Mouse (Mus musculus) heart, embryonic 15.5 days (tissue): ENCODE data around the gene Ppp1r9a. TPM values are rescaled to one million over a fixed set of nuclear protein-coding genes. Genes with fewer than 3 reads are reported as not detected.
"Not testable (repeated sequence)": the region's sequence is repeated elsewhere in the genome, so short reads cannot be mapped to it uniquely, and the experiment has no call there.

Experiments
- ATAC-seq: fragments of 200-750 bp; cut with Nextera tagmentation; replicated peaks from 2 replicates; pipeline ENCODE4 v1.8.0; 2017; ENCODE audit warnings: low read depth, moderate TSS enrichment; ENCODE audit not compliant: insufficient number of reproducible peaks, insufficient read depth, low FRiP score
- H3K27ac ChIP-seq: fragments of 300-500 bp; sonication (generic); 2 replicates; pipeline ENCODE4 v1.5.1; 2015; ENCODE audit warnings: mild to moderate bottlenecking, inconsistent platforms
- H3K27me3 ChIP-seq: fragments of 300-500 bp; sonication (generic); 2 replicates; pipeline ENCODE4 v1.6.1; 2015; ENCODE audit warnings: inconsistent platforms
- H3K36me3 ChIP-seq: fragments of 300-500 bp; sonication (generic); 2 replicates; pipeline ENCODE4 v1.6.1; 2015; ENCODE audit warnings: mild to moderate bottlenecking, inconsistent platforms
- H3K4me1 ChIP-seq: fragments of 300-500 bp; sonication (generic); replicated peaks from 2 replicates; pipeline ENCODE4 v1.6.1; 2015; ENCODE audit warnings: inconsistent platforms
- H3K4me2 ChIP-seq: fragments of 300-500 bp; sonication (generic); 2 replicates; pipeline ENCODE4 v1.6.1; 2015; ENCODE audit warnings: inconsistent platforms, mild to moderate bottlenecking, moderate library complexity
- H3K4me3 ChIP-seq: fragments of 300-500 bp; sonication (generic); 2 replicates; pipeline ENCODE4 v1.5.1; 2015; ENCODE audit warnings: mild to moderate bottlenecking, inconsistent platforms
- H3K9ac ChIP-seq: fragments of 300-500 bp; sonication (generic); 2 replicates; pipeline ENCODE4 v1.6.1; 2015; ENCODE audit warnings: mild to moderate bottlenecking, inconsistent platforms
- H3K9me3 ChIP-seq: fragments of 300-500 bp; sonication (generic); replicated peaks from 2 replicates; pipeline ENCODE4 v1.6.1; 2016; ENCODE audit warnings: inconsistent platforms
- WGBS: fragments of 180-500 bp; shearing (Covaris S2); methylation state at CpG from one replicate; pipeline ENCODE4 v1.1.7; 2015; ENCODE audit warnings: mixed read lengths; 5-methylcytosine and 5-hydroxymethylcytosine counted together
- polyA plus RNA-seq: library from polyadenylated mRNA; unstranded; fragments of >200 nt; fragmentation: Nextera tagmentation; extraction: Ambion mirVana; gene quantifications from 2 replicates; pipeline ENCODE4 v1.2.1, GENCODE M21; 2015

Gene Ppp1r9a
- polyA plus RNA-seq, 1 experiment from 2014 or later, result 13.5 TPM

DNA sequence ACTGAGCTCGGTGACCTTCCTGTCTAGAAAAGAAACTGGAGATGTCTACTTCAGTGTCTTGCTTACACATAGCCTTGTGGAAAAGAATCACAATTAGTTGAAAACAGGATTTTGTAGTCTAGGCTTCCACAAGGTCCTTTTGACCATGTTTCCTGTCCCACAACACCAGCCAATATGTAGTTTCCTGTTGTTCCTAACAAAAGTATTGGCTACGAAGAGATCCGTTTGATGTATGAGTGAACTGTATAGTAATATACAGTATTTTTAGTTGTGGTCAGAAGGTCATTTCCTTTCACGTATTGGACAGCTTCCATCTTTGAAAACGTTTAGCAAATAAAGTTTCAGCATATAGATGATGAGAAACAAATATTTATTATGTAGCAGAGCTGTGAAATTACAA, 15.8 kb downstream of the Ppp1r9a start:
- Histone ChIP-seq H3K9me3 (no peaks in the 10 kb centered on the region), H3K9ac (no peak overlapping the region), H3K27ac (no peak overlapping the region), H3K27me3 (no peaks in the 10 kb centered on the region), H3K36me3 (no peaks in the 10 kb centered on the region; the same call in 1 of the 2 replicates), H3K4me3 (no peak overlapping the region), H3K4me2 (no peak overlapping the region), H3K4me1 (no peaks in the 10 kb centered on the region)
- ATAC-seq, result no peak
- 74% methylated on average over 5 of the region's 5 CpGs for WGBS

DNA sequence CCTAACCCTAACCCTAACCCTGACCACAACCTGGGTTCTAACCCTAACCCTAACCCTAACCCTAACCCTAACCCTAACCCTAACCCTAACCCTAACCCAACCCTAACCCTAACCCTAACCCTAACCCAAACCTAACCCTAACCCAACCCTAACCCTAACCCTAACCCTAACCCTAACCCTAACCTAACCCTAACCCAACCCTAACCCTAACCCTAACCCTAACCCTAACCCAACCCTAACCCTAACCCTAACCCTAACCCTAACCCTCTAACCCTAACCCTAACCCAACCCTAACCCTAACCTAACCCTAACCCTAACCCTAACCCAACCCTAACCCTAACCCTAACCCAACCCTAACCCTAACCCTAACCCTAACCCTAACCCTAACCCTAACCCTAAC, 21.1 kb downstream of the Ppp1r9a start:
- H3K27ac ChIP-seq, H3K36me3 ChIP-seq, H3K4me3 ChIP-seq, H3K4me1 ChIP-seq, H3K27me3 ChIP-seq, H3K9me3 ChIP-seq, H3K9ac ChIP-seq, H3K4me2 ChIP-seq: not testable (repeated sequence)
- ATAC-seq, result peak; percentile 50; the same call in 1 of the 2 replicates

DNA sequence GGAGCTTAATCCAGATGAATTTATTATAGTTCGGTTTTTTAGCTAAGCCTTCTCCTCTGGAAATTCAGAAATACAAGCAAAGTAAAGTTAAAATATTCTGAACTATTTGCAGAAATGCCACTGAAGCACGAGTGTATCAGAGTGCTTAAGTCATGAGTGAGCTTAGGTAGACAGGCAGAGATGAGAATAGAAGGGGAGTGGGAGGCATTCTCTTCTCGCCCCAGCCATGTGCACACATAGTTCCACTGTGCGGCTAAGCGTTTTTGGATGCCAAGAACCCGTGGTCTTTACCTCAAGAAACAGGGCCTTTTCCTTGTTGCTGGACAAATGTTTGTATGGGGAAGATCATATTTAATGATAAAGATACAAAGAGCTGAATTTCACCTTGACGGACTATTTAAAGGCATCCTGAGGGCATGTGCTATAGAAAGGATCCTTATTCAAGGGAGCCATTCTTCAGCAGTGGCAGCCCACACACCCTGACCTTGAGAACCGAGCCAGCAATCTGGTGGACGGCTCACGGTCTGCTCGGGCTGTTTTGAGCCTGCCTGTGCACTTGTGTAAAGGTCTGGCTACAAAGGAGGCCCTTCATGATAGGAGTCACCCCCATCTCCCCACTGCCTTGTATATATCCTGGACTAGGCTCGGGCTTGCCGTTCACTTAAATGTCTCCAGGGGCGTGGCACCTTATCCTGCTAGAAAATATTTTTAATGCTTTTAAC, 23.4 kb downstream of the Ppp1r9a start:
- Histone ChIP-seq H3K4me1 (0 out of 2 replicates have a peak, but pooled peaks cover 5% of the 10 kb centered on the region), H3K9ac (no peak overlapping the region), H3K27me3 (no peaks in the 10 kb centered on the region), H3K36me3 (no peaks in the 10 kb centered on the region), H3K27ac (no peak overlapping the region), H3K9me3 (no peaks in the 10 kb centered on the region), H3K4me3 (no peak overlapping the region), H3K4me2 (no peak overlapping the region)
- 53% methylated on average over 14 of the region's 14 CpGs for WGBS
- no peak for ATAC-seq

DNA sequence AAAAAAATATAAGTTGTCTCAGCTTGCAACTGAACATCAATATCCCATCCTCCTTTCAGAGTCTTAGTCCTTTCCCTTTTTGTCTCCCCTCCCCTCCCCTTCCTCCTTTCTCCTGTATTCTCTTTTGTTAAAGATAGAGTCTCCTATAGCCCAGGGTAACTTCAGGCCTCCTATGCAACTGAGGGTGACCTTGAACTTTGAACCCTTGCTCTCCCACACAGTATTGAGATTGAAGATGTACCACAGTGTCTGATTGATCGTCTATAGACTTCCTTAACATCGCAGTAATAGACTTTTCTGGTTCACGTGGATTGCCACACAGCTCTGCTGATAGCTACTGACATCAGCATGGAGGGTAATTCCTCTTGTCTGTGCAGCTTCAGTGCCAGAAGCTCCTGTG, 27.6 kb downstream of the Ppp1r9a start:
- Histone ChIP-seq H3K9me3 (no peaks in the 10 kb centered on the region), H3K4me3 (no peak overlapping the region), H3K9ac (no peak overlapping the region), H3K4me1 (0 out of 2 replicates have a peak, but pooled peaks cover 5% of the 10 kb centered on the region), H3K4me2 (no peak overlapping the region), H3K36me3 (no peaks in the 10 kb centered on the region), H3K27ac (no peak overlapping the region), H3K27me3 (no peaks in the 10 kb centered on the region)
- ATAC-seq, result no peak
- WGBS, result 78% methylated on average over 3 of the region's 3 CpGs

DNA sequence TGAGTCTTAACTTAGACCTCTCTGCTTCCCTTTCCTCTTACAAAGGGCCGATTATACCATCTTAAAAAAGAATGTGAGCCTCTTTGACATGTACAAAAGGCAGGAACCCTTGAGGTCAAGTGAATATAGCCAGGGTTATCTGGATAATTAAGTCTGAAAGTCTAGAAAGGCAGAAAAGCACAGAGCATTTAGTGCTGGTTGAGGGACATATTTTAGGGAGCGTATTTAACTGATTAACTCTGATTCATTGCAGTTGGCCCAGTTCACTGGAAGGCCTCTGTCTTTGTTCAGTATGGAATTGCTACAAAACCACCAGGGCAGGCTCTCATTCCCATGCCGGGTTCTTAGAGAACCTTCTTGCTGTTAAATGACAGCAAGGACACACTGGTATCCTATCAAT, 36.2 kb downstream of the Ppp1r9a start:
- H3K4me3 ChIP-seq, result no peak overlapping the region
- H3K27me3 ChIP-seq, result no peaks in the 10 kb centered on the region
- H3K9ac ChIP-seq, result no peak overlapping the region
- H3K27ac ChIP-seq, result no peak overlapping the region
- peaks cover 6% of the 10 kb centered on the region for H3K4me1 ChIP-seq
- 34% methylated on average over 3 of the region's 3 CpGs for WGBS
- no peaks in the 10 kb centered on the region for H3K36me3 ChIP-seq
- no peaks in the 10 kb centered on the region for H3K9me3 ChIP-seq
- H3K4me2 ChIP-seq, result no peak overlapping the region
- no peak for ATAC-seq

DNA sequence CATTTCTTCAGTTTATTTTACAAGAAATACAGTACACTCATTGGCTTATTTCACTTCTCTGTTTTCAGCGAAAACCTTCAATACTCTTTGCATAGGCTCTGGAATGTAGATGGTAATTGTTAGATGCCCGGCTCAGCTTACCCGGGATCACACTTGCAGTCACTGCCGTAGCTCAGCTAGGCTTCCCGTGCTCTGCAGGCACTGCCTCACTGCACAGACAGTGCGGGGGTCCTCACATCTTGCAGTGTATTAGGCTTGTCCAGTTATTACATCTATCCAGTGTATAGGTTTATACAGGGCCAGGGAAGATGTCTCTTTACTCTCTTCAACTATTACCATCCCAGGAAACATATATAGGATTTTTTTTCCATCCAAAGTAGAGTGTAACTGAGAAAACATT, 37.4 kb downstream of the Ppp1r9a start:
- no peak overlapping the region for H3K9ac ChIP-seq
- no peak overlapping the region for H3K27ac ChIP-seq
- no peaks in the 10 kb centered on the region for H3K36me3 ChIP-seq
- no peaks in the 10 kb centered on the region for H3K27me3 ChIP-seq
- no peak overlapping the region for H3K4me3 ChIP-seq
- peaks cover 6% of the 10 kb centered on the region for H3K4me1 ChIP-seq
- H3K9me3 ChIP-seq, result no peaks in the 10 kb centered on the region
- ATAC-seq, result no peak
- H3K4me2 ChIP-seq, result no peak overlapping the region
- 70% methylated on average over 6 of the region's 6 CpGs for WGBS

DNA sequence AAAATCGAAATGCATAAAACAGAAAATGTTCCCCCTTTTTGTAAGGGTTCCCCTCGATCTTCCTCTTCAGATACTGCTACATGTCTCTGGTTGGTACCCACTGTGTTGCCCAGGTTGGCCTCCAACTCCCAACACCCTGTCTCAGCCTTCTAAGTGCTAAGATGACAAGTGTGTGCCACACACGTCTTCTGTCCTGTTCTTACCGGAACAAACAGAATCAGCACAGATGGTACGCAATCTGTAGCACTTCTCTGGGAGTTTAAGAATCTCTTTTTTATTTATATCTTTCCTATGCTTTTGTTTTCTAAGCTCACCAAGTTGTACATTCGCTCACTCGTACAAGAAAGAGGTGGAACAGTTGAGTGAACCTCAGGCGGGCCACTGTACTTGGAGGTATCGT, 37.9 kb downstream of the Ppp1r9a start:
- 88% methylated on average over 9 of the region's 9 CpGs for WGBS
- Histone ChIP-seq H3K27ac (no peak overlapping the region), H3K9ac (no peak overlapping the region), H3K4me1 (peaks cover 6% of the 10 kb centered on the region), H3K9me3 (no peaks in the 10 kb centered on the region), H3K27me3 (no peaks in the 10 kb centered on the region), H3K4me2 (no peak overlapping the region), H3K4me3 (no peak overlapping the region), H3K36me3 (no peaks in the 10 kb centered on the region)
- ATAC-seq, result no peak

DNA sequence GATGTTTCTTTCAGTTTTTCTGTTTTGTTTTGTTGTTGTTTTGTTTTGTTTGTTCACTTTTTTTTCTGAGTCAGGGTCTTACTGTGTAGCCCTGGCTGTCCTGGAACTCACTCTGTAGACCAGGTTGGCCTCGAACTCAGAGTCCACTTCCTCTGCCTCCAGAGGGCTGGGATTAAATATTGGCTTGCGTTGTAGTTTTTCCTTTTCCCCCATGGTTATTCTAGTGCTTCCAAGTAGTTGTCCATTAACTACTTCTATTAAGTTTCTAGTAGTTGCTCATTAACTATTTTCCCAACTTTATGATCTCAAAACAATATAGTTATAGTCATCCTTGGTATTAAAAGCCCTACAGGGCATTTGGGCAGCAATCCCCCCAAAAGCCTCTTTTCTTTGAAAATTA, 41.1 kb downstream of the Ppp1r9a start:
- Histone ChIP-seq H3K36me3 (no peaks in the 10 kb centered on the region), H3K27me3 (no peaks in the 10 kb centered on the region), H3K9ac (no peak overlapping the region), H3K9me3 (no peaks in the 10 kb centered on the region), H3K4me2 (no peak overlapping the region), H3K27ac (no peak overlapping the region), H3K4me3 (no peak overlapping the region), H3K4me1 (peaks cover 8% of the 10 kb centered on the region)
- WGBS, result 89% methylated on average over 2 of the region's 2 CpGs
- no peak for ATAC-seq

DNA sequence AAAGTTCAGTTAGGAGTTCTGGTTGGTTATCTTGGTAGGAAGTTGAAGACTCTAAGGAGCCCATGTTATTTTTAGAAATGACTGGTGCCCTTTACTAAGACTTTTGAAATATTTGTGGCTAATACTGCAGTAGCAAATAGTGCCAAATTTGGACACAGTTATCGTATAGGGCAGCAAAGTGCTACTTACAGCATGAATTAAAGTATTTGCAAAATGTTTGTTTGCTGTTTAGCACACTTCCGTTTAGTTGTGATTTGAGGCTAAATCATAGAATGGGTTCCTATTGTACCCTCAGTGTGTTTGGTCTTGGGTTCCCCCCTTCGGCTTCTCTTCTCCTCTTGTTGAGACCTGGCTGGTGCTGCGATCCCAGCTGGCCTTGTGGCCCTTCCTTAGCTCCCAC, 45.3 kb downstream of the Ppp1r9a start:
- peaks cover 22% of the 10 kb centered on the region for H3K4me1 ChIP-seq
- no peak overlapping the region for H3K4me3 ChIP-seq
- H3K4me2 ChIP-seq, result no peak overlapping the region
- no peaks in the 10 kb centered on the region for H3K36me3 ChIP-seq
- WGBS, result 52% methylated on average over 4 of the region's 4 CpGs
- ATAC-seq, result no peak
- no peaks in the 10 kb centered on the region for H3K9me3 ChIP-seq
- no peak overlapping the region for H3K27ac ChIP-seq
- H3K9ac ChIP-seq, result no peak overlapping the region
- no peaks in the 10 kb centered on the region for H3K27me3 ChIP-seq

DNA sequence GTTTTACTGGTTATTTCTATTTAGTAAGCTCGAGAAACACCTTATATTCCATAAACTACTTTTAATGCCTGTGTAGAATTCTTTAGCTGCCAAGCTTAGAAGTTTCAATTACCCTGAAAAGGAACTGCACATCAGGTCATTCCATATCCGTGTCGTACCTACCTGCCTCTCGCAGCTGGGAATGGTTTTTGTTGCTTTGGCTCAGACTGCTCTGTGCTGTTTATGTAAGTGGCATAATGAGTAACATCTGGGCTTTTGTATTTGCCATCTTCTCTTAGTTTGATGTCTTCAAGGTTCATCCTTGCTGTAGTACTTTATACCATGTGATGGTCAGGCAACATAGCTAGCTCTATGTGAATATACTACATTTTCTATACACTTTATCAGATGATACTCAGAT, 47.0 kb downstream of the Ppp1r9a start:
- no peak overlapping the region for H3K9ac ChIP-seq
- no peak overlapping the region for H3K4me3 ChIP-seq
- H3K9me3 ChIP-seq, result no peaks in the 10 kb centered on the region
- no peaks in the 10 kb centered on the region for H3K27me3 ChIP-seq
- no peak overlapping the region for H3K4me2 ChIP-seq
- WGBS, result 84% methylated on average over 4 of the region's 4 CpGs
- no peaks in the 10 kb centered on the region for H3K36me3 ChIP-seq
- no peak overlapping the region for H3K27ac ChIP-seq
- H3K4me1 ChIP-seq, result peaks cover 23% of the 10 kb centered on the region
- no peak for ATAC-seq

DNA sequence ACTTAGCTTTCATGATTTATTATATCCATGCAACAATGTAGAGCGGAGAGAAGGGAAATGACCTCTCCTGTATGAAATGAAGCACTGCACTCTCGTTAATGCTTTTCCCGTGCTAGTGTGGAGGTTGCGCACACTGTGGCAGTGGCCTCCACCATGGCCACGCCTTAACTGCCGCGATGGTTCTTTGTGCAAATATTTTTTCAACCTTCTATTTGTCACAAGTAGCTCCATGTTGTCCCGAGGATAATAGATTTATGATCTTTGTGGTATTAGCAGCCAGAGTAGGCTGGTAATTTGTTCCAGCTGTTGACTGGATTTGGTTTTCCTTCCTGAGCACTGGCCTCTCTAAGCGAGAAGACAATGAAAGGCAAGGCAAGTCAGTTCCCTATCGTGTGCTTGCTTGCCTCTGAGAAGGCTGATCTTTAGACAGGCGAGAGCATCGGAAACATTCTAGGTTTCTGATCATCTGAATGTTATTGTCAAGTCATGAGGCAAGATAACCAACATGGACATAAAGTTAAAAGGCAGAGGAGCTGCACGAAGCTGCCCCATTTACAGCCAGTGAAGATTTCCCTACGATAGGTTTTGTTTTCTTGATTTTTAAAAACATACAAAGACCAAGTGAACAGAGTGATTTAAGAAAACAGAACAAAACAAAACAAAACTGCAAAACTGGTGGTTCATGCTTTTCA, 50.5 kb downstream of the Ppp1r9a start:
- Histone ChIP-seq H3K9me3 (no peaks in the 10 kb centered on the region), H3K36me3 (no peaks in the 10 kb centered on the region), H3K9ac (no peak overlapping the region), H3K4me1 (peaks cover 27% of the 10 kb centered on the region), H3K4me3 (no peak overlapping the region), H3K27me3 (no peaks in the 10 kb centered on the region), H3K27ac (no peak overlapping the region), H3K4me2 (no peak overlapping the region)
- 67% methylated on average over 14 of the region's 14 CpGs for WGBS
- ATAC-seq, result no peak

DNA sequence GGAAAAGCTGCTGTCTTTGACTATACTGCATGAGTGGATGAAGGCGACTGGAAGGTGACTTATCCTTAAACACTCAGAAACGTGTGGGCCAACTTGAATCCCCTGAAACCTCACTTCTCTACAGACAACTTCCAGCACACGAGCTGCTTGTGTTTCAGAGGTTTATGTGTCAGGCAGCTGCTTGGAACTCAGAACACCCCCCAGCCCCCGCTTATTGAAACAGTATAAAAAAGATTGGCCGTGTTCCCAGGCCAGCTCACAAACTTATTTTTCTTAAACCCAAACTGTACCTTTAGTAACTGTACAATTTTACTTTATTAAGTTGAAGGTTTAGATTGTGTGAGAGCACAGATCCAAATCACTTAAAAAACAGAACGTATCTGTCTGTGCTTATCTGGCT, 53.9 kb downstream of the Ppp1r9a start:
- no peak overlapping the region for H3K9ac ChIP-seq
- no peak for ATAC-seq

More for the DNA sequence above, 53.9 kb downstream of the Ppp1r9a start:
- 35% methylated on average over 6 of the region's 6 CpGs for WGBS
- Histone ChIP-seq H3K4me1 (peaks cover 16% of the 10 kb centered on the region), H3K27me3 (no peaks in the 10 kb centered on the region), H3K27ac (no peak overlapping the region; the same call in 1 of the 2 replicates), H3K4me3 (no peak overlapping the region), H3K9me3 (no peaks in the 10 kb centered on the region), H3K36me3 (no peaks in the 10 kb centered on the region), H3K4me2 (no peak overlapping the region)
